Mouse (Mus musculus): ENCODE results near the gene Arih1.

GRCm38 (mm10) chr9:59485511-59486075 lies 825 bp downstream of the Arih1 start:
- TF ChIP-seq CTCF (IDR thresholded peaks at IDR 0.05; ENCODE audit: insufficient read depth, low read depth, low read length) = no peak
- TF ChIP-seq POLR2A (IDR thresholded peaks at IDR 0.05; ENCODE audit: insufficient read depth, low read depth, low read length) = no peak

All from olfactory bulb, adult 2 months (tissue).